Mouse (Mus musculus): Measurements from ENCODE around the gene Spag16.
A peak's percentile ranks its signal among the peaks of the same experiment; 100 is the strongest.

Spag16 gene

DNA sequence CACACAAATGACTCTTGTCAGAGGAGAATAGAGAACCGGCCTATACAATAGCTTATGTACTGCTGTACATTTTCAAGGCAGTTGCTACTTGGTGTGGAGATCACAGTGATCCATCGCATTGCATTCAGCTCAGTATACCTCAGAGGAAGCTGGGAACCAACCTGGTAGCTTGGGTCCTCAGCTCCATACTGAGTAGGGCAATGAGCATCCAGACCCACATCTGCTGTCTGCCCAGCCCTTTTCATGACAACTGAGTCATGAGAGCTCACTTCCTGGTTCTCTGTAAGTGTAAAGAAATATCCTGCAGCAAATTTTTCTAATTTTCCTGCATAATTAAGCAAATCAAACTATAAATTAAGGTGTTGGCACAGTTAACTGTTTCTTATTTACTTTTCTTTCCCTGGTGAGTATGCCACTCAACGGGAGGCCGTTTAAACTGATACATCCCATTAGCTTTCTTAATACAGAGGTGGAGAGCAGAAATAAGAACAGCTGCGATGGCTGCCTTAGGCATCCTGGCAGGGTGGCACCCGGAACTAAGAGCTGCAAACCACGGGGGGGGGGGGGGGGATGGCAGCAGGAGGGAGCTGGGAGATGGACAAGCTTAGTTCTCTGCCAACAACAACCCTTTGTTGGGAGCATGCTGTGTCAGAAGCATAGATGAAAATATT, 255.6 kb downstream of the Spag16 start:
- no peak for DNase-seq (ENCODE audit: low spot score in 2 of 2)

DNA sequence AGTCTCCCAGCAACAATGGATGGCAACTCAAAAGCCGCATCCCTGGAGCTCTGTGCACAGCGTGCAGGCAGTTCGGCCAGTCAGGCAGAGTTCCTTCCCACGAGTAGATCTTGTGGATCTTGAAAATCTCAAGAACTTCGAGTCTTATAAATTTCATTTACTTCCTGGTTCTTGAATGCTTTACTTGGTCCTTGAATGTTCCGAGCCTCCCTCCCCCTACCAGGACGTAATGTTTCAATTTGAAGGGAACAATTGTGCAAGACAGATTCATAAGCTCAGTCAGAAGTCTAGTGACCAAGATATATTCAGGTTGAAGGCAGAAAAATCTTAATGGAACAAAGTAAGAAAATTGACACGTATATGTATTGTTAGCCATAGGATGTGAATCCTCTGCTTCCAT, 277.9 kb downstream of the Spag16 start:
- no peak for DNase-seq (ENCODE audit: low spot score in 2 of 2)

DNA sequence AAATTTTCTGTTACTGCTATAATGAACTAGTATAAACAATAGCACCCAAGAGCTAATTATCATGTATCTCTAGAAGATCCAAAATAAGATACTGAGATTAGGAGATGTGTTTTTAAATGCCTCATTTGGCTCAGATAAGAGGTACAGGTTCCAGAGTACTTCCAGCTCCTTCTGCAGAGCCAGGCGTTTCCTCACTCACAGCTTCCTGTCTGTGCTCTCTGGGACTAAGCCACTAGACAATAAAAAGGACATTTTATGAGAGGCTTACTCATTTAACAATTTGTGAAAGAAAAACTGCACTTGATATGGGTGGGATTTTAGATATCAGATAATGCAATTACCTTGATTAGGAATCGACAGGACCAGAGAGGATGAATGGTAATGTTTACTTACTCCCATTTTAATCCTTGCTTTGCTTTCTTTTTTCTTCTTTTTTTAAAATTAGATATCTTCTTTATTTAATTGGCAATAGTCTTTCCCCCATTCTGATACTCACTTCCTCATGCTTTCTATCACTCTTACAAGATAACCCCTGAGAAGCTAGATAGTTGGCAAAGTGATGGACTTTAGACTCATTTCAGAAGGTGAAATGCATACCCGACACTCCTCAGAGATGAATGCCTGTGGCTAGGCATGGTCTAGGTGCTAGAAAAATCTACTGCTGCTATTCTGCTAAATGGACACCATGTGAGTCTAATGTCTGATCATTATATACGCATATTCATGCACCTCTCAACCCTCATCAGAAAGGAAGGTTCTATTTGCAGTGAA, 289.6 kb downstream of the Spag16 start:
- DNase-seq (ENCODE audit: low spot score in 2 of 2): no peak

- DNase-seq (ENCODE audit: low spot score in 2 of 2): no peak
Measured at GRCm38 (mm10) chr1:70128035-70128434, 301.3 kb downstream of the Spag16 start.

DNA sequence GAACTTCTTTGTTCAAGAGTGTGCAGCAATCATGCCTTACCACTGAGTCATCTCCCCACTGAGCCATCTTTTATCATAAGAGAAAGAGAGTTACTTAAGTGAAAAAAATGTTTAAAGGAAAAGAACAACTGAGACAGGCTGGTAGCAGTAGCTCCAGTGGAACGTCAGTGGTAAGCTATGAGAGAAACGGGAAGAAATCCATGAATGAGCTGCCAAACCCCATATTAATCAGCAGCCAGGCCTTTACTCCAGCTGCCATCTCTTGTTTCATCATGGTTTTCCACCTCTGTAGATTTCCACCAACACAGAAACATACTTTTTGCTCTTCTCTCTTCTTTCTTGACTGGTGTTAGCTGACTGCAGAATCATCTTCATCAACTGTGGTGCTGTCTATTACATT, 308.8 kb downstream of the Spag16 start:
- DNase-seq (ENCODE audit: low spot score in 2 of 2): peak; percentile 0 to 2

DNA sequence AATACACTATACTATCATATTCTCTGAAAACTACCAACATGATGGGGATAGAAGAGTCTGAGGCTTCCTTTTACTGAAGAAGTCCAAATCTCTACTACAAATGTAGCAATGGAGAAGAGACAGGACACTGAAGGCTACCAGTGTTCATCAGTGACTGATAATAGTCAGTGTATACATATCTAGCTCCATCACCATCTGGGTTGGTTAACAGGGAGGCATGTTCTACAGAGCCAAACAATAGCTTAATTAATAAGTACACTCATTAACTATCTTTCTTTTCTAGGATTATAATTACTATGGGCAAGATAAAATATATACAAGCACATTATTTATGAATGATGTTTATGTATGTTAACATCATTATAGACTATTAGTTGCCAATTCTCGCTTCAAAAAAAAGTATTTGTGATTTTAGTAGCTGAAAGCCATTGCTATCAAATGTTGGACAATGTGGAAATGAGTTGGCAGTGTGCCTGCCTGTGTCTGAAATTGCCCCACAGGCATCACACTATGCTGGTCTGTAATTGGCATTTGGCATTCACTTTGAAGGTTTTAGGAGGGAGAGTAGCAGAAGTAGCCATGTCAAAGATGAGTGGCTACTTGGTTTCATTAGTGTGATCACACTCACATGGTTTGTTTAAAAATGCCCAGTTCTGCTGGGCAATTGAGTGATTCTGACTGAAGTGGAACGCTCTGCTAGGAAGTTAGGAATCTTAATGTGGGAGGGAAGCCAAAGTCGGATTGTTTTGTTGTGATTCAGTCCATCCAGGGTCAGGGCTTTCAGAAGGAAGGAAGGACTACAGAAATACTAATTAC, 338.8 kb downstream of the Spag16 start:
- DNase-seq (ENCODE audit: low spot score in 2 of 2): no peak

- no peak for DNase-seq (ENCODE audit: low spot score in 2 of 2)
Measured at GRCm38 (mm10) chr1:70180123-70180741, 353.5 kb downstream of the Spag16 start.

DNA sequence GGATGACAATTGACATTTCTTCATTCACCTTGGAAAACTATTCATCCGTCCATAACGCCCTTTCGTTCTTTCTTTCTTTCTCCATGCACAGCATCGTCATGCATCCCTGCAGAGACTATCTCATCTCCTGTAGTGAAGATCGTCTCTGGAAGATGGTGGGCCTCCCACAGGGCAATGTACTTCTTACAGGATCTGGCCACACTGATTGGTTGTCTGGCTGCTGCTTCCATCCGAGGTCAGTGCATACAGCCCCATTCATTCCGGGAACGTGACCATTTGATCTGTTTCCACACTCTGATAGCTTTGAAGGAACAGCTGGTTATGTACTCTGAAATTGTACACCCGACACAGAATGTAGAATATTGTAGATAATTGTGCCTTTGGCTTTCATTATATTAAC, 438.0 kb downstream of the Spag16 start:
- no peak for DNase-seq (ENCODE audit: low spot score in 2 of 2)

DNA sequence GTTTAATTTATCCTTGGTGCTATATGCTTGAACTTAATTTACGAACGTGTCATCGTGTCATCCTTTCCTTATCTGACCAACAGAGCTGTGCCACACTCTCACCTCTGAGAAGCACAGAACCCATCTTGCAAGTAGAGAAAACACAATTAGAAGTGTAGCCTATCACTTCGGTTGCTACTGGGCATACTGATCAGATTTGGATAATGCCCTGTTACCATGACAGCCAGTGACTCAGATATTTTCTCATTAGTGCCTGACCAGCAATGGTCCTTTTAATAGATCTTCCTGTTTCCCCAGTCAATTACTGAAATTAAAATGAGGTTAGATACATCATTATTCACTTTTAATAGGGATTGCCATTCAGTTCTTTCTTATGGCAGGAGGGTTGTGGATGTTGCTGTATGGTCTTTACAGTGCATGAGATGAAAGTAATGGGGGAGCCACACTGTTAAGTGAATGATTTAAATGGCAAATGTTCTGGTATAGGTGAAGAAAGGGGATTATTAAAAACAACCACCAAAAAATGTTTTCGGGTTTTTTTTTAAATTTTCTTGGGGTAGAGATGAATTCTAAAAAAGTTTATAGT, 439.2 kb downstream of the Spag16 start:
- DNase-seq (ENCODE audit: low spot score in 2 of 2): no peak

GRCm38 (mm10) chr1:70270139-70270538, 443.4 kb downstream of the Spag16 start:
- no peak for DNase-seq (ENCODE audit: low spot score in 2 of 2)

GRCm38 (mm10) chr1:70272753-70273152, 446.0 kb downstream of the Spag16 start:
- DNase-seq (ENCODE audit: low spot score in 2 of 2): no peak

DNA sequence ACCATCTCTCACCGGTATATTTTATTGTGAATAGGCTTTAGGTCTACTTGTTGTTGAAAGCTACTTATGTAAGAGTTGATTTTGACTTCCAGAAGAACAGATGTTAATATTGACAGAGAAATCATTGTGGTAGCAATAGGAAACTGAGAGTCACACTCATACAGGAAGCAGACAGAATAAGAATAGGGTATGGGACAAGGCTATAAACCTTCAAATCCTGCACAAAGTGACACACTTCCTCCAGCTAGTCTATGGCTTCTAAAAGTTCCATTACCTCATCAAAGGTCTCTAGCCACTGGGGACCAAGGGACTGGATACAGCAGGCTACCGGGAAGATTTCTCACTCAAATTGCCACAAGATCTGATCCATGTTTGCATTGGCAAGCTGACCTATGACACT, 452.5 kb downstream of the Spag16 start:
- DNase-seq (ENCODE audit: low spot score in 2 of 2): no peak

GRCm38 (mm10) chr1:70283388-70283787, 456.6 kb downstream of the Spag16 start:
- DNase-seq (ENCODE audit: low spot score in 2 of 2): no peak

DNA sequence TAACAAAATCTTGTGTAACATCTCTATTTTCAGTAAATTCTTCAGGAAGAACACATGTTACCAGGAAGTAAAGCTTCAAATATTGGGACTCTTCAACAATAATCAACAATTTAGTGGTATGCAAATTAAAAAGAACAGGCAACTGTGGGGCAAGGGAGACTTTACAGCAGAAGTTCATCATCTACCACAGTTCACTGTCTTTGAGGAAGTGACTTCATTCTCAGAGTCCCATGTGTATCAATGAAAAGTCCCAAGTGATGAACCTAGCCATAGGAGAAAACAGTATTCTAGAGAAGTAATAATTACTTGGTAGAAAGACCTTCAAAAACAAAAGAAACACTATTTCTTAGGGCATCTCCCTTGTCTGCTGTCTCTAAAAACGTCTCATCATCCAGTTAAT, 457.4 kb downstream of the Spag16 start:
- no peak for DNase-seq (ENCODE audit: low spot score in 2 of 2)

DNA sequence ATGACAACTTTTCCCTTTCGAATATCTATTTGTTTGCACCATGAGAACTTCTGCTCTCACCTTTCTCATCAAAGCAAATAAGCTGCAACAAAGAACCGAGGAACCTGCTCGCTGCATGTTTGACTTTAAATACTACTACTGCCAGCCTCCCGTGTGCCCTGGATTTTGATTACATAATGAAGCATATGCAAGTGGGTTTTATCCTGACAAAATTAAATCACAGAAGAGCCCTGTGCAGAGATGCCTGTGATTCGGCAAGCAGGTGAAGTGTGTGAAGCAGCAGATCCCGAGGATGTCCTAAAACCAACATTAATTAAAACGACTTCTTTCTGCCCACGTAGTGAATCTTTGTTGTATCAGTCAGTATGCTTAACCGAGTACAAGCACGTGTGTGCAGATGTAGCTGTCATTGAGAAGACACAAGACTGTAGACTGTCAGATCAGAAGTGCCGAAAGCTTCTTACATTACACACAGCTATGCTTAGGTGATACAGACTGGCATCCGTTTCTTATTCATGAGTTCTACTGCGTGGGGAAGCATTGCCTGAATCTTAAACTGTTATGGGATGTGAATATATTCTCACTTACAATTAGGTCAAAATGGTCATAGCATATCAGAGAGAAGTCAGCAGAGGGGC, 489.5 kb downstream of the Spag16 start:
- no peak for DNase-seq (ENCODE audit: low spot score in 2 of 2)

GRCm38 (mm10) chr1:70320951-70321350, 494.2 kb downstream of the Spag16 start:
- no peak for DNase-seq (ENCODE audit: low spot score in 2 of 2)

- DNase-seq (ENCODE audit: low spot score in 2 of 2): no peak
Measured at GRCm38 (mm10) chr1:70346179-70346578, 519.4 kb downstream of the Spag16 start.

DNA sequence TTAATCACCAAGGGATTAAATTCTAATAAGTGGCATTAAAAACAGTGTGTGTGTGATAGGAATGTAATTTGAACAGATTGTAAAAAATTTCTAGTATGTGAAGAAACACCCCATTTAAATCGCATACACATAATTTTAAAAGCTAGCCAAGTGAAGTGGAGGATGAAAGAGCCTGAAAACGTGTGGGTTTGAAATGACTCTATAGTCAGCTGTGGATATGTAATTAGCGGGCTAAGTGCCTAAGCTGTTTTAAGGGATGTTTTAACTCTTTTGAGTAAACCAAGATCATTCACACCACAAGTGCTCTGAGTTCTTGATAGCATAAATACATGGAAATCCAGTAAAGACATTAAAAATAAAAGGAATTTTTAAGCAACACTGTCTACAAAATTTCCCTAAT, 524.6 kb downstream of the Spag16 start:
- DNase-seq (ENCODE audit: low spot score in 2 of 2): no peak

GRCm38 (mm10) chr1:70354014-70354413, 527.2 kb downstream of the Spag16 start:
- no peak for DNase-seq (ENCODE audit: low spot score in 2 of 2)

GRCm38 (mm10) chr1:70371721-70372120, 545.0 kb downstream of the Spag16 start:
- no peak for DNase-seq (ENCODE audit: low spot score in 2 of 2)

GRCm38 (mm10) chr1:70380096-70380495, 553.3 kb downstream of the Spag16 start:
- no peak for DNase-seq (ENCODE audit: low spot score in 2 of 2)
